Mouse (Mus musculus) sigmoid colon, adult 10 weeks (tissue): ENCODE data around the gene Zfand2a. TPM values are rescaled to one million over a fixed set of nuclear protein-coding genes. Genes with fewer than 3 reads are reported as not detected.

Experiments used
- polyA plus RNA-seq: library from polyadenylated mRNA; stranded (reverse); fragments of 350-450 nt; fragmentation: Illumina TruSeq; extraction: RNeasy Lipid Tissue Mini Kit (QIAGEN cat#74804); gene quantifications from one replicate; pipeline ENCODE4 v1.2.3, GENCODE M21; 2014; ENCODE audit warnings: low read depth, low replicate concordance

Gene Zfand2a
- 12.1 TPM for polyA plus RNA-seq

DNA sequence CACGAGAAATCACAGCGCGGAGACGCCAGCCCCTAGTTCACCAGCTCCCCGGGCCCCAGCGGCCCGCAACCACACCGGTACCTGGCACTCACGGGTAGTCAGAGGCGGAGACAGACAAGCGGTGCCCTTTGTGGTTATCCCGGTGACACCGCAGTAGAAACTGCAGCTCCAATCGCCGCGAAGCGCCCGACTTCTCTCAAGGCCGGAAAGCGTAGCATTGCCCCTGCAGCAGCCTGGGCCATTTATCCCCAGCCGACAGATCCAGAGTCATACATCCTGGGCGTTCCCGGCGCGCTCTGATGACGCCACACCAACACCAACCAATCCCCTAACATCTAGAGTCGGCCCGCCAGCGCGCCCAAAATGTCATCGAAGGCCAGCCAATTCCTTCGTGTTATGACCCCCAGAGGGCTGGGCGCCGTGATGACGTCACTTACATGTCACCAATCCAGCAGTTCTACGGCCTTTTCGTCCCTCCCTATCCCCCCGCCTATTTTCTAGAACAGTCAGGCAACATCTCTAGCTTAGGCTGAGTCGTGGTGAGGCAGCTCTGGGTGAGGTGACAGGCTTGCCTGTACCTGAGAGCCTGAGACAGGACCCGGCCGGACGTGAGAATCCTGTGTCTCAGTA, at the start of gene Zfand2a:
Zfand2a (minus strand) TSS at position 365 of the 630 bp plus-strand sequence.

DNA sequence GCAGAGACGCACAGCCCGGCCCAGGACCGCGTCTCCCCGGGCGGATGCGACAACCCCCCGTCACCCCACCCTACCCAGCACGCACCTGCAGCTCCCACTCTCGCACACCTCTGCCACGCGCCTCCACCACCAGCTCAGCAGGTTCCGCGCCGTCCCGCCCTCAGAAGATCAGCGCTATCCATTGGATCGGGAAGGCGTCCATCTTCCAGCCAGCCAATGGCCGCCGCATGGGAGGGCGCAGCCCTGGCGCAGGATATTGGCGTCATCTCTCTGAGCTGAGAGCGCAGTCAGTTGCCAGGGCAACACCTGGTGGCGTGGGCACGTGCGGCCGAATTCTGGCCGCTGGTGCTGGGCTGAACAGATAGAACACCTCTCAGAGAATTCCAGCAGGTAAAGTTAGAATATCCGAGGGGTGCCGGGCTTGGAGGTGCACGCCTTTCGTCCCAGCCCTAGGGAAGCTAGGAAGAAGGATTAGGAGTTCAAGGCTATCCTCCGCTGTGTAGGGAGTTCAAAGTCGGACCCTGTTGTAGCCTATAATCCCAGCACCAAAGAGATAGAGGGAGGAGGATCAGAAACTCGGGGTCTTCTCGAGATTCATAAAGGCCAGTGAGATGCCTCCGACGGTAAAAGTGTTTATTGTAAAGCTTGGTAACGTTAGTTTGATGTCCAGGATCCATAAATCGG, 23.8 kb downstream of the Zfand2a start, which contains the start of gene 3110082I17Rik:
3110082I17Rik (minus strand) TSS at position 144 of the 684 bp plus-strand sequence.

DNA sequence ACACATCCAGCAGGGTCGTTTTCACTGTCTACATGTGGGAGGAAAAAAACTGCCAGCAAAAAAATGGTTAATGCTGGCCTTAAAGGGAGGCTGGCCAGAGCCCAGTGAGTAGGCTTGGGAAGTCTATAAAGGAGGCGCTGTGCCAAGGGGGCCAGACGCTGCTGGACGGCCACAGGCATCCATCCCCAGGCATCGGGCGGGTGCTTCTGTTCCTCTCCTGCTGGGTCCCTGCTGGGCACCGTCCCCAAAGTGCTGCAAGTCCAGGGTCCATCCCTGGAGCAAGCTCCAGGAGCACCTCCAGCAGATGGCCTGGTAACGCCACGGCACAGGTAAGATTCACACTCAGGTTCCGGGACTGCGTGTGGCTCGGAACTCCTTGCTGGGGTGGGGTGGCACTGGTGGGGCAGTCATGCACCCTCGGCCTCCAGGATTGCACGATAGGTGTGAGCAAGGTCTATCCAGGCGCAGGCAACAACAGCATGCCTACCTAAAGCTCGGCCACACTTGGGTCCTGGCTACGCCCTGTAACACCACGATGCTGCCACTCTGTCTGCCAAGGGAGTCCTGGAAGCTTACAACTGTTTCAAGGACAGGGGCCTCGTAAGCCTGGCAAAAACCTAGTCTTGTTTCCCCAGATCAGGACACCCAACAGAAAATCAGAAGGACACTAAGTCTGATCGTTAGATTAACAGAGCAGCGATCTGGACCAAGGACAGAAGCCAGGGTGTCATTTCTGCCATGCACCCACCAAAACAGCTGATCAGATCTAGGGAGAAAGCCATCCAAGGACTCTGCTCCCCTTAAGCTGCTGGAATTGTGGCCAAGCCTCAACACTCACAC, 61.1 kb downstream of the Zfand2a start, which contains the start of gene Gper1:
Gper1 (plus strand) TSS at position 126 of the 840 bp plus-strand sequence.

Other genes with a start within 250 kb of the Zfand2a start
- 7.7 TPM for gene Get4, start 232.2 kb downstream of the Zfand2a start, polyA plus RNA-seq
- gene Adap1, start 158.9 kb downstream of the Zfand2a start, polyA plus RNA-seq, result not detected
- 11.8 TPM for gene Cox19, start 133.1 kb downstream of the Zfand2a start, polyA plus RNA-seq
- not detected for gene Cyp2w1, start 131.9 kb downstream of the Zfand2a start, polyA plus RNA-seq
- gene Gpr146, start 106.9 kb downstream of the Zfand2a start, polyA plus RNA-seq, result 1.0 TPM
- gene C130050O18Rik, start 79.3 kb downstream of the Zfand2a start, polyA plus RNA-seq, result not detected
- gene Gper1, start 61.4 kb downstream of the Zfand2a start, polyA plus RNA-seq, result not detected
- gene 3110082I17Rik, start 24.0 kb downstream of the Zfand2a start, polyA plus RNA-seq, result 0.76 TPM
- gene Uncx, start 58.9 kb upstream of the Zfand2a start, polyA plus RNA-seq, result not detected